In genomic region chr10:81358209-81358608, GRCm38 (mm10) we compare ENCODE assay signal across 8 mouse cellular contexts. TPM values are rescaled to one million over a fixed set of nuclear protein-coding genes. Genes with fewer than 3 reads are reported as not detected.
DNase-seq lines count a peak whose midpoint lies in the region; ATAC-seq and TF ChIP-seq lines count a peak whose summit lies in the region.

No protein-coding gene starts in this region.

- H3K27me3 ChIP-seq in ES-Bruce4 (ENCODE audit: control insufficient read depth, insufficient read depth, low read length, poor library complexity, severe bottlenecking): no peaks in the 10 kb centered on the region
- H3K27me3 ChIP-seq in heart, embryonic 16.5 days (ENCODE audit: control insufficient read depth, insufficient read depth, low read length): no peaks in the 10 kb centered on the region

- ATAC-seq in heart, embryonic 16.5 days (replicated peaks; ENCODE audit: extremely low read depth, insufficient read depth, low FRiP score): no peak

- H3K27ac ChIP-seq in ES-Bruce4 (ENCODE audit: insufficient read depth, low read length): no peak overlapping the region
- H3K27ac ChIP-seq in heart, embryonic 16.5 days (ENCODE audit: low read length): peak overlapping the region; percentile 46

- WGBS in heart, embryonic 16.5 days: 28% methylated on average over 4 of the region's 4 CpGs

- peak overlapping the region; percentile 83 for H3K9ac ChIP-seq in ES-Bruce4 (ENCODE audit: low read depth, poor library complexity, severe bottlenecking)
- H3K9ac ChIP-seq in heart, embryonic 16.5 days (ENCODE audit: low read length): peak overlapping the region; percentile 79

- H3K36me3 ChIP-seq in ES-Bruce4 (ENCODE audit: control insufficient read depth, insufficient read depth, low read length, poor library complexity, severe bottlenecking): no peaks in the 10 kb centered on the region
- H3K36me3 ChIP-seq in heart, embryonic 16.5 days (ENCODE audit: control insufficient read depth, insufficient read depth): peaks cover 12% of the 10 kb centered on the region; the same call in 1 of the 2 replicates

- intact Hi-C loops in heart, postnatal 10 days (cut with DNase I): loop anchor here (2.0 kb wide), 1 partner anchor 19 kb away; no protein-coding TSS in a partner anchor

- no peaks in the 10 kb centered on the region for H3K9me3 ChIP-seq in ES-Bruce4 (replicated peaks; ENCODE audit: control insufficient read depth, insufficient read depth, low read length, poor library complexity, severe bottlenecking)
- H3K9me3 ChIP-seq in heart, embryonic 16.5 days (replicated peaks; ENCODE audit: control insufficient read depth, low read length): no peaks in the 10 kb centered on the region

- peaks cover 7% of the 10 kb centered on the region for H3K4me1 ChIP-seq in ES-Bruce4 (ENCODE audit: control insufficient read depth, insufficient read depth, low read length)
- peaks cover 31% of the 10 kb centered on the region for H3K4me1 ChIP-seq in heart, embryonic 16.5 days (ENCODE audit: control insufficient read depth, insufficient read depth, low read length)

- no peak for TF ChIP-seq CTCF in ES-Bruce4 (IDR thresholded peaks at IDR 0.05; ENCODE audit: low read depth, low read length)

- TF ChIP-seq POLR2A in ES-Bruce4 (IDR thresholded peaks at IDR 0.05; ENCODE audit: insufficient read depth, low read length): no peak

- peak overlapping the region; percentile 96 for H3K4me3 ChIP-seq in ES-Bruce4 (ENCODE audit: low read depth, low read length)
- peak overlapping the region; percentile 63 for H3K4me3 ChIP-seq in heart, embryonic 16.5 days (ENCODE audit: low read length)

- DNase-seq in heart, adult 11 months: peak; percentile 94
- DNase-seq in heart, postnatal 10 days: no peak
- peak; percentile 41 for DNase-seq in lung, postnatal 10 days
- no peak for DNase-seq in urinary bladder, adult 2 months (ENCODE audit: low spot score)
- no peak for DNase-seq in right cerebral cortex, postnatal 25 days
- no peak for DNase-seq in left cerebral cortex, adult 9 months (ENCODE audit: low spot score in 2 of 2)

- TF ChIP-seq EP300 in ES-Bruce4 (IDR thresholded peaks at IDR 0.05; ENCODE audit: insufficient read depth, low read depth, low read length): no peak

- H3K4me2 ChIP-seq in heart, embryonic 16.5 days (ENCODE audit: low read depth, low read length): peak overlapping the region; percentile 83

RNA-seq across cellular contexts. Expression of gene Mfsd12, which starts 0.9 kb away (rescaled TPM):
- 10 to 100 TPM; 11.6 to 14.4 TPM for total RNA-seq in heart, postnatal 10 days (2021)
- polyA plus RNA-seq in ES-Bruce4 (2011; ENCODE audit: insufficient read depth, insufficient read length, low read depth, missing spikeins): 13.7 and 15.3 TPM in 2 replicates
- polyA plus RNA-seq in heart, embryonic 16.5 days (2015; fragmentation: Nextera tagmentation; extraction: Ambion mirVana): 16.5 and 17.6 TPM in 2 replicates
- 12.1 and 12.4 TPM in 2 replicates for polyA plus RNA-seq in urinary bladder, adult 2 months (2012; rRNA removed)

RNA-seq across cellular contexts. Expression of gene 4930404N11Rik, which starts 7.4 kb away (rescaled TPM):
- total RNA-seq in heart, postnatal 10 days (2021): 1 to 10 TPM in 1 of 2 experiments, under 1 TPM in 1; 0.42 to 1.1 TPM
- not detected in 2 replicates for polyA plus RNA-seq in ES-Bruce4 (2011; ENCODE audit: insufficient read depth, insufficient read length, low read depth, missing spikeins)
- polyA plus RNA-seq in heart, embryonic 16.5 days (2015; fragmentation: Nextera tagmentation; extraction: Ambion mirVana): 1.8 and 1.9 TPM in 2 replicates
- 1.9 and 2.1 TPM in 2 replicates for polyA plus RNA-seq in urinary bladder, adult 2 months (2012; rRNA removed)

RNA-seq across cellular contexts. Expression of gene Hmg20b, which starts 7.9 kb away (rescaled TPM):
- total RNA-seq in heart, postnatal 10 days (2021): 100 to 1,000 TPM in 1 of 2 experiments, 10 to 100 TPM in 1; 88.1 to 105 TPM
- 51.8 and 57.3 TPM in 2 replicates for polyA plus RNA-seq in ES-Bruce4 (2011; ENCODE audit: insufficient read depth, insufficient read length, low read depth, missing spikeins)
- polyA plus RNA-seq in heart, embryonic 16.5 days (2015; fragmentation: Nextera tagmentation; extraction: Ambion mirVana): 86.5 and 86.8 TPM in 2 replicates
- 82.9 and 91.7 TPM in 2 replicates for polyA plus RNA-seq in urinary bladder, adult 2 months (2012; rRNA removed)

RNA-seq across cellular contexts. Expression of gene Gipc3, which starts 15.1 kb away (rescaled TPM):
- total RNA-seq in heart, postnatal 10 days (2021): 1 to 10 TPM; 4.8 to 6.1 TPM
- polyA plus RNA-seq in ES-Bruce4 (2011; ENCODE audit: insufficient read depth, insufficient read length, low read depth, missing spikeins): 1.0 and 1.2 TPM in 2 replicates
- 0.08 and 0.11 TPM in 2 replicates for polyA plus RNA-seq in heart, embryonic 16.5 days (2015; fragmentation: Nextera tagmentation; extraction: Ambion mirVana)
- 3.2 and 6.5 TPM in 2 replicates for polyA plus RNA-seq in urinary bladder, adult 2 months (2012; rRNA removed)

RNA-seq across cellular contexts. Expression of gene Fzr1, which starts 20.1 kb away (rescaled TPM):
- 10 to 100 TPM; 39.7 to 41.2 TPM for total RNA-seq in heart, postnatal 10 days (2021)
- polyA plus RNA-seq in ES-Bruce4 (2011; ENCODE audit: insufficient read depth, insufficient read length, low read depth, missing spikeins): 47.8 and 51.4 TPM in 2 replicates
- 74.6 and 82.8 TPM in 2 replicates for polyA plus RNA-seq in heart, embryonic 16.5 days (2015; fragmentation: Nextera tagmentation; extraction: Ambion mirVana)
- polyA plus RNA-seq in urinary bladder, adult 2 months (2012; rRNA removed): 34.1 and 34.4 TPM in 2 replicates

Comparison
In these comparisons a context has a peak if more than half of its experiments do, and no peak if none do; other contexts are left out.
1. DNase-seq: peak in heart, adult 11 months (single experiment) and lung, postnatal 10 days (single experiment); none in heart, postnatal 10 days (0 of 2), urinary bladder, adult 2 months (single experiment), right cerebral cortex, postnatal 25 days (single experiment) and left cerebral cortex, adult 9 months (0 of 2).